Mouse (Mus musculus): ENCODE measurements around the gene 6030452D12Rik. TPM values are rescaled to one million over a fixed set of nuclear protein-coding genes. Genes with fewer than 3 reads are reported as not detected.

Gene 6030452D12Rik
- total RNA-seq (2021) = not detected

GRCm38 (mm10) chr8:106500018-106500685 is at the start of gene 6030452D12Rik:
Gene 6030452D12Rik (plus strand): TSS chr8:106500522.
- intact Hi-C loops (cut with DNase I) = no loop called here

DNA sequence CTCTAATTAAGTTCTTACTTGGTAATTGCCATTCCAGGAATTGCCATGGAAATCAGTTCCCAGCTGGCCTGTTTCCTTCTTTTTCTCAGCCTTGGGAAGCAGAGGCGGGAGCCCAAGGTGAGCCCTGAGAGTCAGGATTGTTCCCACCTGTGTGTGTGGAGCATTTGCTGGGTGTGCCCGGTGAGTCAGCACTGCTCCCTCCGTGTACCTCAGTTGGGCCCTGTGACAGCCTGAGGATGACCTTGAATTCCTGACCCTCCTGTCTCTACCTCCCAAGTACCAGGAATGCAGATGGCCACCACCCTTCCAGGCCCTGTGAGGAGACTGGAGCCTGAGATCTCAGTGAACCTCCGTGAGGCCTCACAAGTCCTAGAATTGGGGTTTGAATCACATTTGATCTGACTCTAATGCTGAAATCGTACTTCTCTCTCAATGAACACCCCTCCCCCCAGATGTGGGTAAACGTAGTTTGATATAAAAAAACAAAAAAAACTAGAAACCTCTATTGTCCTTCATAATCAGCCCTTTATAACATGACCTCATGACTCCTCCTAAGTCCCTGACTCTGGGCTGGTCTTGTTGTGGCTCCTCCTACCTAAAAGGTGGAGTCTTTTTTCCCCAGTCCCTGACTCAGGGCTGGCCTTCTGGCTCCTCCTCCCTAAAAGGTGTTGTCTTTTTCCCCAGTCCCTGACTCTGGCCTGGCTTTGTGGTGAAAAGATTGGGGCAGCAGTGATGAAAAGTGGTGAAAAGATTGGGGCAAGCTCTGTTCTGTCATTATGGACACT is 48.8 kb upstream of the 6030452D12Rik start:
- no peak for DNase-seq
- intact Hi-C loops (cut with DNase I) = no loop called here

More at GRCm38 (mm10) chr8:106500018-106500685, at the start of gene 6030452D12Rik:
- DNase-seq = no peak

DNA sequence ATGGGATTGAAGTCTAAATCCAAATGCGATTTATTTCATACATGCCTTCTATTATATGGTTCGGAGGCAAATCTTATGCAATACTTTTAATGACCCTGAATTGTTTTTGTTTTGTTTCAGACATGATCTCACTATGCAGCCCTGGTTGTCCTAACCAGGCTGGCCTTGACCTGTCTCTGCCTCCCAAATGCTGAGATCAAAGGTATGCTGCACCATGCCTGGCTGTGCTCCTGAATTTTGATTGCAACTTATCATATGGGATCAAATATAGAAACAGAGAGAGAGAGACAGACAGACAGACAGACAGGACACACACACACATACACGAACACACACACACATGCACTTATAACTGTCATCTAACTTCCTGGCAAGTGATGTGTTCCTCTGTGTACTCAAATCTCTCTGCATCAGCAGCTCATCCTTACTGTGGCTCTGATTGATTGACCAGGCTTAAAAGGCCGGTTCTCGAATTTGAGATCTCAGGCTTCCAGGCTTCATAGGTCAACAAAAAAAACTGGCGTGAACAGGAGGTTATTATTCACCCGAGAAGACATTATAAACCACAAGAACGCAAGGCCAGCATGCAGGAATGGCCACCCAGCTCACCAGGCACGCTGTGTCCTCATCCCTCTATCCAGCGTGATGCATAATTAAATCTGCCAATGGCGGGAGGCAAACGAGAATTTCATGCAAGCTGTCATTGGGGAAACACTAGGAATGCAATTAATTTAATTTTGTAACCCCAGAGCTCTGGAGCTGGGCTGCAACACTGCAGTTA is 47.4 kb upstream of the 6030452D12Rik start:
- DNase-seq = no peak
- intact Hi-C loops (cut with DNase I) = no loop called here

DNA sequence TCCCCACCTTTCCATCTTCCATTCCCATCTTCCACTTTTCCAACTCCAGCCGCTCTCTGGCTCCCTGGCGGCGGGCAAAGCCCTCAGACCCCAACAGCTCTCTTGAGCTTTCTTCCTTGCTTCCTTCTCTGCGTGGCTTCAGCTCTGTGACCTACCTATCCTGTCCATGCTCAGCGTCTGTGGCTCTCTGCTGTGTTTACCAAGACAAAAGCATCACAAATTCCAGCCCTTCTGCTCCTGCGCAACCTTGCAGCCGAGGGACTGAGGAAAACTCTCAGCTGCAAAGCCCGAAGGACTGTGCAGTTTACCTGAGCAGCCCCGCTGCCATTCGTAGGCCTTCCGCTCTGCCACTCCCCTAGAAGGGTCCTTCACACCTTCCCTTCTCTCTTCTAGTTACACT is 46.3 kb upstream of the 6030452D12Rik start:
- no peak for DNase-seq
- intact Hi-C loops (cut with DNase I) = no loop called here

DNA sequence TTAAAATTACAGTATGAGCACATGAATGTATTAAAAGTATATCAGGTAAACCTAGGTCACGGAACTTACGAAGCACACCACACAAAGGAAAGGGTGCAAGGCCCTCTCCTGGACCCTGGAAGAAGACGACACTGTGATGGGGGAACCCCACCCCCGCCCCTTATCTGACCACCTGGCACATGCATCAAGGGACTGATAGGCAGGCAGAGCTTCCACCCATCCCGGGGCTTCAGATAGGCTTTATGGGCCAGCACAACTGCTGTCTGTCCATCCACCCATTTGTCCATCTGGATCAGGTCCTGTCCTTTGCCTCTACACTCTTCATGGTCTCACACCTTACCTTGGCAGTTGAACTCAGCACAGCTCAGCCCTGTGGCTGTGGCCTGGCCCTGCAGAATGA is 38.2 kb upstream of the 6030452D12Rik start:
- no peak for DNase-seq

DNA sequence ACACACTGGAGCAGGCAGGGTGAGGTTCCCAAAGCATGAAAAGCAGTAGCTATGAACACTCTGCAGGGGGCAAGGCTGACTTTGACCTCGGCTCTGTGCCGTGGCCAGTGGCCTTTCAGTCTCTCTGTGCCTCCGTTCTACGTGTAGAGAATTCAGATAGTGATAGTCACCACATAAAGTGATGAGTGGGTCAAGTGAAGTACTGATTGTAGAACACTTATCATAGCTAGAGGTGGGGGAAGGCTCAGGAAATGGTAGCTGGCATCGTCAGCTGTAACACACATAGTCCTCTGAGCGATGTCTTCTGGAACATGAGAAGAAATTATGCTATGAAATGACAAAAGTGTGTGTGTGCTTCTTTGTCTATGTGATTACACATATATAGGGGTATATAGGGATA is 36.5 kb upstream of the 6030452D12Rik start:
- intact Hi-C loops (cut with DNase I) = no loop called here
- DNase-seq = no peak

More for the DNA sequence above, 38.2 kb upstream of the 6030452D12Rik start:
- intact Hi-C loops (cut with DNase I) = no loop called here

- DNase-seq = no peak
- intact Hi-C loops (cut with DNase I) = no loop called here
These were observed 30.8 kb upstream of the 6030452D12Rik start for GRCm38 (mm10) chr8:106469485-106469884.

- intact Hi-C loops (cut with DNase I) = no loop called here
- no peak for DNase-seq
These were observed 26.3 kb upstream of the 6030452D12Rik start for GRCm38 (mm10) chr8:106474001-106474400.

GRCm38 (mm10) chr8:106504241-106504640 is 3.9 kb downstream of the 6030452D12Rik start:
- intact Hi-C loops (cut with DNase I) = no loop called here
- DNase-seq = no peak

- intact Hi-C loops (cut with DNase I) = no loop called here
- DNase-seq = no peak
These were observed 5.1 kb downstream of the 6030452D12Rik start for GRCm38 (mm10) chr8:106505328-106505965.

DNA sequence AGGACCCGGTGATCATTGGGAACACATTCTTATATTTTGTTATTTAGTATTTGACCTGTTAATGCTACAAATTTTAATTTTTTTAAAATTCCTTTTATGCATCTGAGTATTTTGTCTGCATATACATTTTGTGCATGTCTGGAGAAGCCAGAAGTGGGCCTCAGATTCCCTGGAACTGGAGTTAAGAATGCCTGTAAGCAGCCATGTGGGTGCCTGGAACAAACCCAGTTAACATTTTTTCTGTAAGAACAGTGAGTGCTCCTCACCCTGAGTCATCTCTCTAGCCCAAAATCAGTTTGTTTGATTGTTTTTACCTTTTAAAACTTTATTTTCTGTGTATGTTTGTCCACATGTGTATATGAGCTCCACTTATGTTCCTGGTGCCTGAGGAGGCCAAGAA is 5.8 kb downstream of the 6030452D12Rik start:
- intact Hi-C loops (cut with DNase I) = no loop called here

GRCm38 (mm10) chr8:106507761-106508331 is 7.5 kb downstream of the 6030452D12Rik start:
- intact Hi-C loops (cut with DNase I) = no loop called here
- peak; percentile 67 for DNase-seq

More for the DNA sequence above, 5.8 kb downstream of the 6030452D12Rik start:
- no peak for DNase-seq

DNA sequence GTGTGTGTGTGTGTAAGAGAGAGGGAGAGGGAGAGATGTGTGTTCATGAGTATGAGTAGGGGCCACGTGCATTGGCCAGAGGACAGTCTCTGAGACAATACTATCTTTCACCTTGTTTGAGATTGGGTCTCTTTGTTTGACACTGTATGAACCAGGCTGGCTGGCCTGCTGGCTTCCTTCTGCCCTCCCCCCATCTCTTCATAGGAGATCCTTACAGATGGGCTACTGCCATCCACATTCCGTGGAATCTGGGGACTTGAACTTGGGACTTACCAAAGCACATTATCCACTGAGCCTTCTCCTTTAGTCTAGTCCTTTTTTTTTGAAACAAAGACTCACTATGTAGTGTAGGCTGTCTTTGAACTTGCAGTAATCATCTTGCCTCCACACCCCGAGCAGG is 8.1 kb downstream of the 6030452D12Rik start:
- intact Hi-C loops (cut with DNase I) = no loop called here
- DNase-seq = no peak

GRCm38 (mm10) chr8:106509079-106509780 is 8.9 kb downstream of the 6030452D12Rik start:
- no peak for DNase-seq
- intact Hi-C loops (cut with DNase I) = no loop called here

GRCm38 (mm10) chr8:106510365-106510975 is 10.1 kb downstream of the 6030452D12Rik start, which contains the start of gene Cdh3:
Gene Cdh3 (plus strand): TSS chr8:106510891.
- no peak for DNase-seq
- intact Hi-C loops (cut with DNase I) = no loop called here

DNA sequence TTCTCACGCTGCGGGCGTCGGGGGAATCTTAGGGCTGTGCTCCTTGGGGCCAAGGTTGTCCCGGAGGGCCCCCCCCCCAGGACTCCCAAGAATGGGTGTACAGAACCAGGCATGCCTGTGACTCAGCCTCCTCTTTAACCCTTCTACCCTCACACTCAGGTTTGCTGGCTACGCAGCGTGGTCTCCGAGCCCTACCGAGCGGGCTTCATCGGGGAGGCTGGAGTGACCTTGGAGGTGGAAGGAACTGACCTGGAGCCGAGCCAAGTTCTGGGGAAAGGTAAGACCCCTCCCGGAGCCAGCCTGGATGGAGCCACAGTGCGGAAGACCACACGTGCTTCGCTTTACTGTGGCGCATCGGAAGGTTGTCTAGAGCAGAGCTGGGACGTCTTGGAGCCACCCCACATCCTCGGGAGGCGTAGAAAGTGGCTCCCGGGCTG is 10.8 kb downstream of the 6030452D12Rik start:
- DNase-seq = no peak
- intact Hi-C loops (cut with DNase I) = no loop called here

GRCm38 (mm10) chr8:106511531-106512041 is 11.3 kb downstream of the 6030452D12Rik start:
- DNase-seq = no peak
- intact Hi-C loops (cut with DNase I) = no loop called here

DNA sequence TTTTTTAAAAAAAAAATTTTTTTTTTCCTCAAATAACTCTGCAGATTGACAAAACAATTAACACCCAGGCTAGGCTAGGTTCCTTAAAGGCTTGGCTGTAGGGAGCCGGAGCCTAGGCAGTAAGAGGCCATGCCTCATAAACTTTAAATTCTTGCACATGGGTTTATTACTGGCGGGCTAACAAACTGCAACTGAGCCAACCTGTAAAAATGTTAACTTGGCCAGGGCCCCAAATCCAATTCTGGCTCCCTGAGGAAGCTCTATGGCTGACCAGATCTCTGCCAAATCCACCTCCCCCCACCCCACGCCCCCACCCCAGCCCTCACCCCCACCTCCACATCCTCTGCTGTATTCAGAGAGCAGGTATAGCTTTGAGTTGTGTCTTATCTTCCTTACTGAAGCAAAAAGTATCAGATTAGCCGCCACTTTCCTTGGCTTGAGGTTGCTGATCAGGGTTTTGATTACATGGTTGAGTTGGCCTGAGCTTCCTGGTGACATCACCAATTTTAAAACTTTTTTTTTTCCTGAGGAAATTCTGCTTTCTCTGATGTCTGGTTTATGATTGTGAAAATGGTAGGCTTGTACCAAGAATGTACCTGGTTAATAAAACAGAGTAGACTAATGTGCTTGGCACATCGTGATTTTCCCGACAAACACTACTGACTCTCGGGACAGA is 12.3 kb downstream of the 6030452D12Rik start:
- no peak for DNase-seq
- intact Hi-C loops (cut with DNase I) = no loop called here

All from left cerebral cortex, postnatal 4 days (tissue).